Mouse (Mus musculus) spleen, postnatal 10 days (tissue): ENCODE results near the gene Bicdl2.
A peak's percentile ranks its signal among the peaks of the same experiment; 100 is the strongest.

Experiments
- DNase-seq, 2 experiments: peaks; one replicate each; pipeline ENCODE4 v3.0.0; 2021 to 2022; ENCODE audit warnings: low spot score in 2 of 2

Bicdl2 gene

DNA sequence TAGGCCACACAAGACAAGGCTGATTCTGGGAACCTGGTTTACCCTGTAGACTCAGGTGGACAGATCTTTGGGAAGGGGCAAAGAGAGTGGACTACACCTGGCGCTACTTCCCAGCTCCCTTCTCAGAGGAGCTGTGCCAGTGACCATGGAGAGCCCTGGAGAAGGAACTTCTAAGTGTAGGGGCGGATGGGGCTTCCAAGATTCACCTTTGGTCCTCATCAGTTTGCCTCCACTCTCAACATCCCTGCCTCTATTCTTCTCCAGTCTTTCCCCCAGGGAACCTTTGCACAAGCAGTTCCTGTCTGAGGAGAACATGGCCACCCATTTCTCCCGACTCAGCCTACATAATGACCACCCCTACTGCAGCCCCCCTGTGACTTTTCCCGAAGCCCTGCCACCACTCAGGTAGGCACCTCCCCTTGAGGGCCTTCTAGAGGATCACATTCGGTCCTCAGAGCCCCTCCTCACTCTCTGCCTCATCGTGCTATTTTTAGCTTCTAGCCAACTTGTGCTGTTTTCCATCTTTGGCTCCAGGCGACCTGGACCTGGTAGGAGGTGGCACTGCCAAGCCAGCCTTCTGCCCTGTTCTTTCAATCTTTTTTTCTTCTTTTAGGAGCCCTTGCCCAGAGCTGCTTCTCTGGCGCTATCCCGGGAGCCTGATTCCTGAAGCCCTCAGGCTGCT, 14.1 kb downstream of the Bicdl2 start:
- DNase-seq = no peak

DNA sequence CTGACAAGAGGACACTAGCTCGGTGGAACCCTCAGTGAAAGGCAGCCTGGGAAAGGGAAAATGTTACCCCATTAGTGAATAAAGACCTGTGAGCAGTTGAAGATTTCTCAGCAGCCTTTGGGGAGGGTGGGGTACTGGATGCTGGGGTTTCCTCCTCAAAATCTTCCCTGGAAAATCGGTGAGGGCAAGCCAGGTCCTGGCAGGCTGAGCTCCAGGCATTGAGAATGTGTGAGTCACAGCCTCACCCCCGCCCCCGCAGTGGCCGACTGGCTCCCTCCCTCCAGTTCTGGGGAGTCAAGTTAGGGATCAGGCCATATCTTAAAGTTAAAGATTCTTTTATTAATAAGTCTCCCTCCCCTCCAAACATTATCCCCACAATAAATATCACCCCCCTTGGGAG, 14.8 kb downstream of the Bicdl2 start:
- no peak for DNase-seq

DNA sequence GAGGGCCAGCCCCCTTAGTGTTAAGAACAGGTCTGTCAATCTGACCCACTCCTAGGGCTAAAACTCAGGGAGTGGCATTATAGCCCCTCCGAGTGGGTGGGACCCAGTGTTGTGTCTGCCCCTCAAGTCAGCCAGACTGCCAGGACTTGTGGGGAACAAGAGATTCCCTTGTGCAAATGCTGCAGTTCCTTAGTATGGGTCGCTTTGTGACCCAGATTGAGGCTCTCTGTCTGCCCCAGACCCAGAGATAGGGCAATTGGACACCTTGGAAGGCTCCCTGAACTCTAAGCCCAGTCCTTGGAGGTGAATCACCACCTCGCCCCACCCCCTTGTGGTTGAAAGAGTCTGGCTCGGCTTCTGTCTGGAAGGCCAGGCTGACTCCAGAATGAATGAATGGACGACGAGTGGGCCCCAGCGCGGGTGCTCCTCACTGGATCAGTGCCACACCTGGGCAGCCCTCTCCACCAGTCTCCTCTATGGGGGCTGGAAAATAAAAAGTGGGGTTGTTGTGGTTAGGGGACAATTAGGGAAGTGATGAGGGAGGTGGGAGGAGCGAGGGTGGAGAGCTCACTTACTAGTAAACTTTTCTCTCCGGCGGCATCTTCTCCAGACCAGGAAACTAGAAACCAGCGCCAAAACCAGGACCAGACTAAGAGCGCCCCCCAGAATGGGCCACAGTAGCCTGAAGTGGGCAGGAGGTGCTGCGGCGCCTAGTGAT, 15.4 kb downstream of the Bicdl2 start:
- peak; percentile 24 to 46 for DNase-seq

DNA sequence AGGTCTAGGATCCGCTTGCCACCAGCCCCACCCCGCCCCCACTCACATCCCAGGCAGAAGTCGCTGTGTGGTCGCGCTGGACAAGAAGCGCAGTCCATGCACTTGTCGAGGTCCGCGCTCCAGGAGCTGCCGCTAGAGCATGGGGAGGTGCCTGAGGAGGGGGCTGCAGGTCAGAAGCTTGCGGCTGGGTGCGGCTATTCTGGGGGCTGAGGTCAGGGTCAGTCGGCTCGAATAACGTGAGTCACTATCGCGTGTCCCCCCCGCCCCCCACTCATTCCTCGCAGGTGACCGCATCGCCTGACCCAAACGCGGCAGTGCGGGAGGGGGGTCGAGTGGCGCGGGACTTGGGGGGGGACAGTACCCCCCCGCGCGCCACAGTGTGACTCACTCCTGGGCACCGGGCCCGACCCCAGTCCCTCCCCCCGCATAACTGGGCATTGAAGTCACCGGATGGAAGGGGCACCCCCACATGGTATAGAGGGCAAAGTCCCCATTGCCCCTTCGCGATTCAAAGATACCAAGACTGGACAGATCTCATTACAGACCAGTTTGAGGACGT, 16.2 kb downstream of the Bicdl2 start:
- no peak for DNase-seq

DNA sequence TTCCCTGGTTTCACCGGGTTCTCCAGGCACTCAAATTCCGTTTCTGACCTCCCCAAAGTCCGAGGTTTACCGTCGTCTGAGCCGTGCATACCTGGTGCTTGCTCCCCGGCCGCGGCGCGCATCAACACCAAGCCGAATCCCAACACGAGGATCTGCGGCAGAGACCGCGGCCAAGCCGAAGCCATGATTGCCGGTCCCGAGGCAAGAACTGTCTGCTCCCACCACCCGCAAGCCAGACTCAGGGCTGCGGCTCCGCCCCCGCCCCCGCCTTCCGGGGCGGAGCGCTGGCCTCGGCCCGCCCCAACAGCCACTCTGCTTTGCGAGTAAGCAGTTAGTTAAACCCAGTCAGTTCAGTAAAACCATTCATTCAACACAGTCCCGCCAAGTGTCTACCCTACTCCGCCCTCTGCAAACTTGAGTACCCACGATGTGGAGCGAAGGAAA, 17.0 kb downstream of the Bicdl2 start, which contains the start of gene Tnfrsf12a:
TSS of gene Tnfrsf12a (minus strand) at position 233 of the 444 bp plus-strand sequence.
- peak; percentile 51 to 82 for DNase-seq

DNA sequence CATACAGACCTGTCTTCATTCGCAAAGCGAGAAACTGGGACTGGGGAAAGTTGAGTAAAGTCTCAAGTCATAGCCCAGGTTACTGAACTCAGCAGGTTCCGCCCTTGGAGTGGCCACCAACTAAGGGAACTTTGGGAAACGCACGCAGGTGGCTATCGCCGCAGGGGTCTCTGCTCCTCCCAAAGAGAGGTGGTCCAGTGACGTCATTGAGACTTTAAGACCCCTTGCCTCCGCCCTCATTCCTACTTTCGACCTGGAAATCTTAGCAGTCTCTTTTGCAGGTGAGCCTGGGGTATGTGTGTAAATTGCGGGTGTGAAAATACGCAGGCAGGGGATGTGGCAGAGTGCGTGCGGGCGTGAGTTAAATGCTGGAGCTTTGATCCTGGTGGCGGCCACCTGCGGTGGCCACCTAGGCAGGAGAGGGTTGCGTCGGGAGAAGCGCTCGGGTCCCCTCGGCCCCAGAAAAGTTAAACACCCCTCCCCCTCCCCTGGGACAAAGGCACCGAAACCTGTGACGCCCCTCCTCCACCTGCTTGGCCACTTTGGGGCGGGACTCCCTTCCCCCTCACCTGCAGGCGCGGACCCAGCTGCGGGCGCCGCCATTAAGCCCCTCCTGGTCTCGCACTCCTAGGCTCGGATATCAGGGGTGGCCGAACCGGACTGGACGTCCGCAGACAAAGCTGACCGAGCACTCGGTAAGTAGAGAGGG, 19.0 kb downstream of the Bicdl2 start, which contains the start of gene Cldn6:
TSS of gene Cldn6 (plus strand) at position 123 of the 709 bp plus-strand sequence.
- no peak for DNase-seq

DNA sequence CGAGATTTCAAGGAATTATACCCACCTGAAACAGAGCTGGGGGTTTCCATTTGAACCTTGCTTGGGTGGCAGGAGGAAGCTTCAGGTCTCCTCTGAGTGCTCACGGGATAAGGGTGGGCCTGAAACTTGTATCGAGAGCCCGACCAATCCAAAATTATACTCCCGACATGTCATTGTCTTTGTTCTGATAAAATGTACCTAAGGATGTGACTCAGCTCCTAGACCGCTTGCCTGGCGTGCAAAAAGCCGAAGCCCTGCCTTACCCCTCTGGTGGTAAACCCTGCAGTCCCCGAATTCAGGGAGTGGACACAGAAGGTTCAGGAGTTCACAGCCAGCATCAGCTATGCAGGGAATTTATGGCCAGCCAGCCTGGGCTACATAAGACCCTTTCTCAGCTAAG, 20.0 kb downstream of the Bicdl2 start:
- DNase-seq = no peak

DNA sequence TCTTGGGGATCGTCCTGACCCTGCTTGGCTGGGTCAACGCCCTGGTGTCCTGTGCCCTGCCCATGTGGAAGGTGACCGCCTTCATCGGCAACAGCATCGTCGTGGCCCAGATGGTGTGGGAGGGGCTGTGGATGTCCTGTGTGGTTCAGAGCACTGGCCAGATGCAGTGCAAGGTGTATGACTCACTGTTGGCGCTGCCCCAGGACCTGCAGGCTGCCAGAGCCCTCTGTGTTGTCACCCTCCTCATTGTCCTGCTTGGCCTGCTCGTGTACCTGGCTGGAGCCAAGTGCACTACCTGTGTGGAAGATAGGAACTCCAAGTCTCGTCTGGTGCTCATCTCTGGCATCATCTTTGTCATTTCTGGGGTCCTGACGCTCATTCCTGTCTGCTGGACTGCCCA, 20.8 kb downstream of the Bicdl2 start:
- DNase-seq = no peak

DNA sequence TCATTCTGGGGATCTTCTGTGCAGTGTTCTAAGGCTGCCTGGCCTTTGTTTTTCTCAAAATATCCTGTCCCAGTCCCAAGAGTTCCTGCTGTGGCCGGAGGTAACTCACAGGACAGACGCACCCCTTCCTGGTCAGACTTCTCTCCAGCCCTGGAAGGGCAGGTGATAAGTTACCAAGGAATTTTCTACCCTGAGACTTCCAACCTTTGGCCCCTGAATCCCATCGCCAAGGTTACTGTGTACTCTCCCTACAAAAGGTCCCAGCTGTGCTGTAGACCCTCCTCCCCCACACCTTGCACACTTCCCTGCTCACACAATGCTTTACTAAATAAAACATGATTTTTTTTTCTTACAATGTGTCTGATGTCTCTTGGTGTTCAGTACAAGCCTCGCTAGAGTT, 21.8 kb downstream of the Bicdl2 start:
- no peak for DNase-seq

DNA sequence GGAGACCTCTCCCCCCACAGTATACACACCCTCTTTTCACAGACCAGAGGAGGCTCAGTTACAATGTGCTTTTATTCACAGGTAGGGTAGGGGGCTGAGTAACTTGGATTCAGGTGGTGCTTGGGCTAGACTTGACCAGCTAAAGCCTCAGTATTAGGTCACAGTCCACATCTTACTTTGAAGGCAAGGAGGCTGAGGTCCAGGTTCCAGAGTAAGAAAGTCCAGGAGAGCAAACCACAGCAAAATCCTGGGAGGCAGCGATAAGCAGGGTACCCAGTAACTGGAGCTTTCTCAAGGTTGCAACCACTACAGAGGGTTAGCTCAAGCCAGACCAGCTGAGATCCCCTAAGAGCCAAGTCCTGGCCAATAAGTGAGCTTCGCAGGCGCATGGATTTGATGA, 22.2 kb downstream of the Bicdl2 start:
- no peak for DNase-seq

DNA sequence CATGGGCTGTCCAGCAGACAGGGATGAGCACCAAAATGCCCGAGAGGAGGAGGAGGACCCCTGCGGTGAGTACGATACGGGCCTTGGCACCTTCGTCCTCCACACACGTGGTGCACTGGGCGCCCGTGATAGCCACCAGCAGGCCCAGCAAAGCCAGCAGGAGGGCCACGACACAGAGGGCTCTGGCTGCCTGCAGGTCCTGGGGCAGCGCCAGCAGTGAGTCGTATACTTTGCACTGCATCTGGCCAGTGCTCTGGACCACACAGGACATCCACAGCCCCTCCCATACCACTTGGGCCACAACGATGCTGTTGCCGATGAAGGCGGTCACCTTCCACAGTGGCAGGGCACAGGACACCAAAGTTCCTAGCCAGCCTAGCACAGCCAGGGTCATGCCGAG, 22.9 kb downstream of the Bicdl2 start:
- no peak for DNase-seq

DNA sequence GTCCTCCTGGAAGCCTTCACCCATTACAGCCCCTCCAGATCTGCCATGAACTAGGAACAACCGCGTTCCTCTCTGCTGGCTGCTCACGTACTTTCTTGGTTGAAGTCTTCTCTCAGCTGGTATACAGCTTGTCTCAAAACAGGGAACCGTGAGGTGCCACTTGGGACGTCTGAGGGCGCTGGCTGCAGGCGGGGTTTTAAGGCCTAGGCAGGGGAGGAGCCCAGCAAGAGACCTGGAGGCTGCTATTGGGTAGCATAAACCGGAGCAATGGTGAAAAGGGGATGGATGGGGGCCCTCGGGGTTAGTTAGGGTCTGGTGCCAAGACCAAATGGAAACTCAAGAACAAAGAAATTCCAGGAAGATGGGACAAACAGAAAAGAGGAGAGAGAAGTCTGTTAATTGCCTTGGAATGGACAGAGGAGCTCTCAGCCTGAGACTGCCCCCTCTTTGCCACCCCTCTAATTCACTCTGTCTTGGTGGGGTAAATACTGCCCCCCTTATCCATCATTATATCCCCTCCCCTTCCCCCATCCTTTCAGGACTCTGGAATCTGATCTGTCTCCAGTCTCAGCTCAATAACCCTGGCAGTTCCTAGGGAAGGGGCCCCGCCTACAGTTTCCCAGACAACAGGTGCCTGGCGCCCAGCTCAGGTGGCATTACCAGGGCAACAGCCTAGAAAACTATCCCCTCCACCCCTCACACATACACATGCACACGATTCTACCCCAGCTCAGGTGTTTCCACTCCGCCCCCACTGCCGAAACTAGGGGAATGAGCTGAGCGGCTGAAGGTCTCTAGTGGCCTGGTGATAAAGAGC, 23.8 kb downstream of the Bicdl2 start, which contains the start of gene Cldn9:
TSS of gene Cldn9 (minus strand) at position 171 of the 817 bp plus-strand sequence.
- no peak for DNase-seq

DNA sequence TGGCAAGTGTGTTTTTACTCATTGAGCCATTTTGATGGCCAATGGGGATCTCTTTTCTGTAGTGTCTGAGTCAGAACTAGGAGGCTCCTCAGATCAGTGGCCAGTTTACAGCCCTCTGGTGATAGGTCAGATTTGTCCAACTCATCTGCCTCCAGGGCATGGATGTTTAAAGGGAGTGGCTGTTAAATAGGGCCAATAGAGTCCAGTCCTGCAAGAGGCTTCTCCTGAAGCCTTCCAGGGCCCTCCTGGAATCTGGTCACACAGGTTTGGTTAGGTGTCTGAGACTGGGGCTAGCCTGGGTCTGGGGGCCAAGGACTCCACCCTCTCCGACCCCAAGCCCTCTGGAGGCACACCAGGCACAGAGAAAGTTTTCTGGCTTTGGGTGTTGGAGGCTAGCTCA, 34.2 kb downstream of the Bicdl2 start:
- DNase-seq = no peak

DNA sequence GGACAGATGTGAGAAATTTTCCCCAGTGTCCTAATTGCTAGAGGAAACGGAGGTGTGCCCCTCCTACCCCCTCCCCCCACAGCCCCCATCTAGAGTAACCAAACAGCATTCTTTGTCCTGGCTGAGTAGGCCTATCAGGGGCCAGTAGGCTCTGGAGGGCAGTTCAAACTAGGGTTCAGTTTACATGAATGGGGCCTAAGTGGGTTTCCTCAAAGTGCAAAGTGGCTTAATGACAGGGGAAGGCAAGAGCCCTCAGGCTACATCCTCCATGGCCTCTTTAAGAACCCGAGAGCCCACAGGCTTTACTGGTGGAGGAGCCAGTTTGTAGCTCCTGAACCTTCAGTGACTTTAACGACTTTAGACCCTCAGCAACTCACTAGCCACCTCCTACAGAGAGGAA, 35.5 kb downstream of the Bicdl2 start:
- DNase-seq = no peak

DNA sequence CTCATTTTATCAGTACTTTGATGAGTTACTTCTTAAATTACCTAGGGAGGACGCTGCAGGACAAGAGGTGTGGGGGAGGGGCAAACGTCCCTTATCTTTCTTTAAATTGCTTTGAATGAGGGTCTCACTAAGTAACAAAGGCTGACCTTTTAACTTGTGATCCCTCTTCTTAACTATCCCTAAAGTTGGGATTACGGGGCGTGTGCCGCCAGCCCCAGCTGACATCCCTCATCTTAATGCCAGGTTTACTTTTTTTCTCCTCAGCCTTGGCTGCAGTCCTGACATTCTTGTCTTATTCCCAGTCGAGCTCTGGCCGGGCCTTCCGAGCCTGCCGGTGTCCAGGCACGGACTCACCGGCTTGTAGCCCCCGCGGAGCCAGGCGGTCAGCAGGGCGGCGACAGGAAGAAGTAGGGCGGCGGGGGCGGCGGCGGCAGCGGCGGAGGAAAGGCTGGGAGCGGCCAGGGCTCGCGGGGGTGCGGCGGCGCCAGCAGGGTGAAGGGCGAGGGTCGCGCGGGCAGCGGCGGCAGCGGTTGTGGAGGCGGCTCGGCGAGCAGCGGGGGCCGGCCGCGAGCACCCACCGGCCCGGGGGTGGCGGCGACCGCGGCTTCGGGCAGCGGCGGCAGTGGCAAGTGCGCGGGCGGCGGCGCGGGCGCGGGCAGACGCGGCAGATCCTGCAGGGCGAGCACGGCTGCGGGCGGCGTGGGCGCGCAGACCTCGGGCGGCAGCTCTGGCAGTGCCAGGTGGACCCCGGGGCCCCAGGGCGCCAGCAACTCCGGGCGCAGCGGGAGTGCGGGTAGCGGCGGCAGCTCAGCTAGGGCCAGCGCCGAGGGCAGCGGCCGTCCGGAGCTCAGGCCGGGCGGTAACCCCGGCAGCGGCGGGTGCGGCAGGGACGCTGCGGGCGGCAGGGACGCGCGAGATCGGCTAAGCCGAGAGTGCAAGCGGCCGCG, 39.1 kb downstream of the Bicdl2 start:
- peak; percentile 17 to 31 for DNase-seq

DNA sequence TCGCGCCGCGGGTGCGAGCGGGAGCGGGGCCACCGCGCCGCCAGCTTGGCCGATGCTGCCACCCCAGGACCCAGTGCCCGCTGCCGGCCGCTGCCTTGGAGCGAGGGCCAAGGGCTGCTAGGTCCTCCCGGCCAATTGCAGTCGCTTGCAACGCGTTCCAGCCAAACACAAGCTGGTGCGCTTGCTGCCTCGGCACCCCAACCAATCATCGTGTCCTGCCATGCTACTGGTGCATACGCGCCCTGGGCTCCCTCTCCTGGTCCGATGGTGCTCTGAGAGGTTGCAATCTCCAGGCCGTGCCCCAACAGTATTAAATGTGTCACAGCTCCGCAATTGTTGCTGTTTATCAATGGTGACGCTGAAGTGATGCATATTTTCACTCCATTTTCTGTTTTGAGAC, 39.8 kb downstream of the Bicdl2 start:
- DNase-seq = peak; percentile 62 to 89

DNA sequence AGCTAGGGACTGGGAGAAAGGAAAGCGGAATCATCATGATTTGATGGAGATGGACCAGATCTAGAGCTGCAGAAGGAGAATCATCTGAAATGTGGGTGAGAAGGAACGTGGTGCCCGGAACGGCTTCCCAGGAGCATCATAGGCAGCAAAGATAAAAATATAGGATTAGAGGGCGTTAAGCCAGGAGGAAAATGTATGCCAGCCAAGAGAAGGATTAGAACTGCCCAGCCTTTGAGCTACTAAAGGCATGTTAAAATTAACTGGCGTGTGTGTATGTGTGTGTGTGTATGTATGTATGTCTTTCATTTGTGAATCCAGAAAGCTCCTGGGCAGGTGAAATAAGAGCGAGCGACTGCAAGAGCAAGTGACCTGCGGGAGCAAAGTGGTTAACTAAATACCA, 43.0 kb downstream of the Bicdl2 start:
- no peak for DNase-seq

DNA sequence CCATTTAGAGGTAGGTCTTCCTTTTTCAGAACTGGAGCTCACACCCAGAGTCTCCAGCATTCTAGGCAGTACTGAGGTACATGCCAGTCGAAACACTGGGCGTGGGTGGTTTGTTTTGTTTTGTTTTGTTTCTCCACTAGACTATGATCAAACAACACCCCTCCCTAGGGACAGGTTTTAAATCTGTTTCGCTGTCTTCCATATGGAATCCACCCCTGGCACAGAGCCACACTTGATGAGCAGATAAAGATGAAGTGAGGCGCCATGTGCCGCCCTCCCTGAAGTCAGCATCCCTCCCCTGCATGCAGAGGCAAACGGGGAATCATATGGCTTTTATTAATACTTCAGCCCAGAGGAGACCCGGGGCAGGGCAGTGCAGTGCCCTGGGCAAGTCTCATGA, 44.4 kb downstream of the Bicdl2 start:
- DNase-seq = no peak

DNA sequence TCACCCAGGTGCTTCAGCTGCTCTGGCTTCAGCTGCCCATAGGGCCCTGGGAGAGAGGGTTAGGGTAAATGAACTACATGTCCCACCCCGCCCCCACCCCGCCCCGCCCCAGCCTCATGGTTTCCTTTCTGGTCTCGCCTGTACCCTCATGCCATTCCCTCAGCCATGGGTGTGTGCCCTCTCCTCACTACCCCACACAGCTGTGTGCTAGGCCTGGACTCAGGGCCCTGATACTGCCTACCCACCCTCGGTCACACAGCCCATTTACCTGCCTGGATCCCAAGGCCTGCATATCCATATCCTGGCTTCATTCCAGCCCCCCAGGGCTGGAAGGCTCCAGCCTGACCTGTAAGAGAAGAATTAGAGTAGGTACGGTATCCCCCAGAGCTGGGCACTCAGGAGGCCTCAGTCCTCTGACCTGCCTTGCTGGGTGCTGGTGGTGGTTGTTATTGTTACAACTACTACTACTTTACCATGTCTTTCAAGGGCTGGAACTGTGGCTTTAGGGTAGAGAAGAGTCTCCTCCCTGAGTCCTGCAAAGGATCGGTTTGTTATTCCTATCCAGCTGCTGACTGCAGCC, 45.3 kb downstream of the Bicdl2 start:
- DNase-seq = no peak

DNA sequence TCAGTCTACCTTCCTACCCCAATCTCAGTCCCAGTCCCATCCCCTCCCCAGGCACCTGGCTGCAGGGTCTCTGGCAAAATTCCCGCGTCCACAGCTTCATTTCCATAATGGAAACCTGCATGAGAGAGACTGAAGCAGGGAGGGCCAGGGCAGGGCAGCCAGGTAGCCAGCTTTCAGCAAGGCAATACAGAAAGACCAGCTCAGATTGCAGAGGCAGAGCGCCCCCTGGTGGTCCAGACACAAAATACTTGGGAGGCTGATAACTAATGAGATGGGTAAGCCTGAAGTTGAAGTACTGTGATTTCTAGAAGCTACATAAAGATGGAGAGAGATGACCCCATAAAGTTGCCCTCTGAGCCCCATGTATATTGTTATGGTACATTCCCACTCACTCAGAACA, 45.9 kb downstream of the Bicdl2 start:
- DNase-seq = peak; percentile 68 to 84
